Mouse (Mus musculus): Measurements from ENCODE around the gene Klhl33.

- no peak for TF ChIP-seq CTCF (IDR thresholded peaks at IDR 0.05; ENCODE audit: low read depth, low read length)
- no peak for TF ChIP-seq GATA1 (IDR thresholded peaks at IDR 0.05; ENCODE audit: borderline replicate concordance, low read length)
- no peak for TF ChIP-seq TAL1 (conservative IDR thresholded peaks at IDR 0.05; ENCODE audit: low read depth, low read length)
- TF ChIP-seq POLR2AphosphoS5 (IDR thresholded peaks at IDR 0.05; ENCODE audit: insufficient replicate concordance, low read depth, low read length) = no peak
- TF ChIP-seq GATA2 (IDR thresholded peaks at IDR 0.05; ENCODE audit: borderline replicate concordance, low read depth, low read length) = no peak
These were observed 447 bp downstream of the Klhl33 start for GRCm38 (mm10) chr14:50896747-50897373.

All from G1E (cell line).